Mouse (Mus musculus): ENCODE data around the gene Cntn4.

- TF ChIP-seq EP300 (optimal IDR thresholded peaks at IDR 0.05) (no peak), CTCF (IDR thresholded peaks at IDR 0.05; ENCODE audit: low read depth) (no peak)
Observed at GRCm38 (mm10) chr6:106387833-106388406, 710.5 kb downstream of the Cntn4 start.
